Mouse (Mus musculus) urinary bladder, adult 2 months (tissue): ENCODE data around the gene Madcam1. TPM values are rescaled to one million over a fixed set of nuclear protein-coding genes. Genes with fewer than 3 reads are reported as not detected.

Experiments used
- DNase-seq: peaks from one replicate; pipeline ENCODE4 v3.0.0; 2022; ENCODE audit warnings: low spot score
- polyA plus RNA-seq: library from polyadenylated mRNA; depleted of rRNA; stranded (reverse); fragments of >200 nt; gene quantifications from 2 replicates; pipeline ENCODE4 v1.2.3, GENCODE M21; 2012; rRNA removed

Gene Madcam1
- polyA plus RNA-seq = not detected in 2 replicates

GRCm38 (mm10) chr10:79664131-79664665 lies at the start of gene Madcam1:
Madcam1 (plus strand) TSS chr10:79664559.
- no peak for DNase-seq

GRCm38 (mm10) chr10:79615860-79616259 lies 48.5 kb upstream of the Madcam1 start:
- no peak for DNase-seq

- no peak for DNase-seq
These were observed 48.0 kb upstream of the Madcam1 start for GRCm38 (mm10) chr10:79616376-79616775.

GRCm38 (mm10) chr10:79623950-79624349 lies 40.4 kb upstream of the Madcam1 start:
- DNase-seq = no peak

GRCm38 (mm10) chr10:79625398-79625797 lies 39.0 kb upstream of the Madcam1 start:
- no peak for DNase-seq

GRCm38 (mm10) chr10:79626156-79626555 lies 38.2 kb upstream of the Madcam1 start:
- no peak for DNase-seq

GRCm38 (mm10) chr10:79628377-79628776 lies 36.0 kb upstream of the Madcam1 start:
- no peak for DNase-seq

GRCm38 (mm10) chr10:79631432-79631831 lies 32.9 kb upstream of the Madcam1 start:
- no peak for DNase-seq

- no peak for DNase-seq
These were observed 31.2 kb upstream of the Madcam1 start for GRCm38 (mm10) chr10:79633006-79633777.

- no peak for DNase-seq
These were observed 28.1 kb upstream of the Madcam1 start for GRCm38 (mm10) chr10:79636287-79636686.

GRCm38 (mm10) chr10:79637128-79638110 lies 26.9 kb upstream of the Madcam1 start, which contains the start of gene Shc2:
Shc2 (minus strand) TSS chr10:79637918.
- DNase-seq = no peak

GRCm38 (mm10) chr10:79638486-79639204 lies 25.7 kb upstream of the Madcam1 start:
- no peak for DNase-seq

- no peak for DNase-seq
These were observed 18.6 kb upstream of the Madcam1 start, which contains the start of gene Odf3l2 for GRCm38 (mm10) chr10:79645711-79646110. Odf3l2 (minus strand) TSS chr10:79645738.

GRCm38 (mm10) chr10:79649070-79649751 lies 15.1 kb upstream of the Madcam1 start:
- no peak for DNase-seq

GRCm38 (mm10) chr10:79652789-79653188 lies 11.6 kb upstream of the Madcam1 start:
- DNase-seq = no peak

- DNase-seq = no peak
These were observed 9.4 kb upstream of the Madcam1 start for GRCm38 (mm10) chr10:79654946-79655395.

- no peak for DNase-seq
These were observed 5.5 kb upstream of the Madcam1 start for GRCm38 (mm10) chr10:79658829-79659228.

- no peak for DNase-seq
These were observed 4.1 kb upstream of the Madcam1 start for GRCm38 (mm10) chr10:79660298-79660697.

GRCm38 (mm10) chr10:79661861-79662260 lies 2.5 kb upstream of the Madcam1 start:
- DNase-seq = no peak

- no peak for DNase-seq
These were observed 692 bp downstream of the Madcam1 start for GRCm38 (mm10) chr10:79665051-79665450.

GRCm38 (mm10) chr10:79666493-79666892 lies 2.1 kb downstream of the Madcam1 start:
- no peak for DNase-seq
